Mouse (Mus musculus) spleen, adult 2 months (tissue): ENCODE measurements at regions not wholly inside any gene's neighbourhood (a gene's known extent, or its start where the extent isn't known, plus 50 kb on each side); places are given as distances from the start of the nearest gene placed in this dataset.

ENCODE experiments used
- CTCF ChIP-seq: fragments of 200-500 bp; IDR thresholded peaks from 2 replicates; pipeline ENCODE4 v1.5.1; 2011; ENCODE audit warnings: mild to moderate bottlenecking, inconsistent platforms; ENCODE audit not compliant: insufficient read depth, insufficient read length, insufficient replicate concordance; ENCODE audit errors: extremely low read depth
- POLR2A ChIP-seq: fragments of 200-500 bp; IDR thresholded peaks from 2 replicates; pipeline ENCODE4 v1.6.1; 2011; ENCODE audit warnings: low read depth, low read length, inconsistent platforms

- no peak for TF ChIP-seq CTCF
- TF ChIP-seq POLR2A: no peak
These were observed 522.4 kb downstream of the Etv1 start for GRCm38 (mm10) chr12:39301351-39302212.
